Mouse (Mus musculus) forebrain, postnatal 0 days (tissue): ENCODE results near the gene C2cd4d. TPM values are rescaled to one million over a fixed set of nuclear protein-coding genes. Genes with fewer than 3 reads are reported as not detected.

Experiments
- ATAC-seq: fragments of 200-750 bp; cut with Nextera tagmentation; 2 replicates; pipeline ENCODE4 v1.8.0; 2017; ENCODE audit warnings: mild to moderate bottlenecking, moderate library complexity
- DNase-seq: peaks from one replicate; pipeline ENCODE4 v3.0.0-alpha.2; 2015
- H3K27ac ChIP-seq: fragments of 300-500 bp; sonication (generic); 2 replicates; pipeline ENCODE4 v1.5.1; 2014; ENCODE audit warnings: low read depth, mild to moderate bottlenecking, antibody characterized with exemption, low read length, moderate library complexity, mixed read lengths
- H3K27me3 ChIP-seq: fragments of 300-500 bp; sonication (generic); 2 replicates; pipeline ENCODE4 v1.6.1; 2014; ENCODE audit warnings: mild to moderate bottlenecking, low read length, mixed read lengths; ENCODE audit not compliant: insufficient read depth
- H3K36me3 ChIP-seq: fragments of 300-500 bp; sonication (generic); 2 replicates; pipeline ENCODE4 v1.6.1; 2014; ENCODE audit warnings: mild to moderate bottlenecking, moderate library complexity; ENCODE audit not compliant: insufficient read depth
- H3K4me1 ChIP-seq: fragments of 300-500 bp; sonication (generic); 2 replicates; pipeline ENCODE4 v1.6.1; 2014; ENCODE audit warnings: antibody characterized with exemption; ENCODE audit not compliant: insufficient read depth
- H3K4me2 ChIP-seq: fragments of 300-500 bp; sonication (generic); 2 replicates; pipeline ENCODE4 v1.6.1; 2014; ENCODE audit warnings: low read depth, mild to moderate bottlenecking, moderate library complexity
- H3K4me3 ChIP-seq: fragments of 300-500 bp; sonication (generic); 2 replicates; pipeline ENCODE4 v1.5.1; 2014; ENCODE audit warnings: low read depth, low read length, mixed read lengths
- H3K9ac ChIP-seq: fragments of 300-500 bp; sonication (generic); 2 replicates; pipeline ENCODE4 v1.6.1; 2014; ENCODE audit warnings: mild to moderate bottlenecking
- H3K9me3 ChIP-seq: fragments of 300-500 bp; sonication (generic); 2 replicates; pipeline ENCODE4 v1.6.1; 2016; ENCODE audit warnings: low read length
- CTCF ChIP-seq: sonication (generic); IDR thresholded peaks from 2 replicates; pipeline ENCODE4 v1.5.1; 2016; ENCODE audit warnings: antibody characterized with exemption, control low read depth, low read depth
- WGBS: fragments of 180-500 bp; shearing (Covaris S2); extraction: QIAGEN DNeasy Blood & Tissue Kit; methylation state at CpG from one replicate; pipeline ENCODE4 v1.1.7; 2014; 5-methylcytosine and 5-hydroxymethylcytosine counted together
- polyA plus RNA-seq: library from polyadenylated mRNA; unstranded; fragments of >200 nt; fragmentation: Nextera tagmentation; extraction: Ambion mirVana; gene quantifications from 2 replicates; pipeline ENCODE4 v1.2.1, GENCODE M21; 2015
- total RNA-seq: library from RNA; depleted of rRNA; stranded (reverse); fragments of >200 nt; gene quantifications from 2 replicates; pipeline ENCODE4 v1.2.3, GENCODE M21; 2014

The C2cd4d gene
- total and polyA plus RNA-seq, 2 experiments from 2014 or later: 1.7 to 3.0 TPM

DNA sequence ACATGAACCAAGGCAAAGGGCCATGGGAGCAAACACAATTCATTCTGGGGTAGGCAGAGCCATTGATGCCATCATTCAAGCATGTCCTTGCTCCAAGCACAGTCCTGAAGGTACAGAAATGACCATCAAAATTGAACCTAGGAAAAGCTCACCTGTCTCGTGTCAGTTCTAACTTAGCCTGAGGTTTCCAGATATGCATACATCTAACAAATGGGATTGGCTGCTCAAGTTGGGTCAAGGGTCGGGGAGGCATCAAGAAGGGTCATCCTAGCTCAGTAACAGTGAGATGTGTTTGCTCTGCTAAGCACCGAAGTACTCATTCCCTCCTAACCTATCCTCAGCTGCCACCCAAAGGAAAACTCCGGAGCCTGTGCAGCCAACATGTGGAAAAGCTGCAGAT is 34.6 kb downstream of the C2cd4d start:
- DNase-seq (no peak), ATAC-seq (no peak)
- TF ChIP-seq CTCF: no peak
- no peak overlapping the region for H3K4me2 ChIP-seq
- no peaks in the 10 kb centered on the region for H3K27me3 ChIP-seq
- no peaks in the 10 kb centered on the region for H3K9me3 ChIP-seq
- H3K27ac ChIP-seq: no peak overlapping the region
- no peak overlapping the region for H3K9ac ChIP-seq
- H3K4me1 ChIP-seq: 0 out of 2 replicates have a peak, but pooled peaks cover 5% of the 10 kb centered on the region
- no peaks in the 10 kb centered on the region for H3K36me3 ChIP-seq
- WGBS: 83% methylated on average over 4 of the region's 4 CpGs
- H3K4me3 ChIP-seq: no peak overlapping the region

DNA sequence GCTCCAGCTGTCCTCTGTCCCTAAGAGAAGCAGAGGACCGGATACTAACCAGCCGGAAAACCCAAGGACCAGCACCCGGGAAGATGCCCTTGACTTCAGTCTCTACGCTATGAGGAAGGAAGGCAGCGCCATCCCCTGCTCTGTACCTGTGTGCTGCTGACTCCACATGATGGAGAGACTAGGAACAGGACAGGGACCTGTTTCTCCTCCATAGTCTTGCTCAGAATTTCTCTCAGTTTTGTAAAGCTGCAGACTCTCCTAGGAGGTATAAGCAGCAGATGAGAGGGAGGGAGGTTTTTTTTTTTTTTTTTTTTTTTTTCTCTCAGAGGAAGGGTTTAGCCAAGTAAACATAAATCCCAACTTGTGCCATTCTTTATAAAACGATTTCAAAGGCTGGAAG is 36.0 kb downstream of the C2cd4d start, which contains the start of gene Lingo4:
Gene Lingo4, plus strand, starts transcription at position 301 of the 400 bp plus-strand sequence.
- Histone ChIP-seq H3K27ac (peak within 1 kb of the TSS; percentile 57; the same call in 1 of the 2 replicates), H3K9me3 (no peaks in the 10 kb centered on the region), H3K4me1 (0 out of 2 replicates have a peak, but pooled peaks cover 5% of the 10 kb centered on the region), H3K4me3 (peak within 1 kb of the TSS; percentile 38), H3K9ac (peak within 1 kb of the TSS; percentile 53), H3K36me3 (no peaks in the 10 kb centered on the region), H3K27me3 (no peaks in the 10 kb centered on the region), H3K4me2 (peak within 1 kb of the TSS; percentile 79)
- no peak for TF ChIP-seq CTCF
- 74% methylated on average over 6 of the region's 6 CpGs for WGBS
- no peak for ATAC-seq
- no peak for DNase-seq

- under 1% methylated on average over 20 of the region's 20 CpGs for WGBS
- H3K27ac ChIP-seq: peak overlapping the region; percentile 57; the same call in 1 of the 2 replicates
- peak overlapping the region; percentile 53 for H3K9ac ChIP-seq
- 0 out of 2 replicates have a peak, but pooled peaks cover 5% of the 10 kb centered on the region for H3K4me1 ChIP-seq
- no peaks in the 10 kb centered on the region for H3K36me3 ChIP-seq
- DNase-seq (peak; percentile 86), ATAC-seq (peak; percentile 98)
- H3K9me3 ChIP-seq: no peaks in the 10 kb centered on the region
- H3K4me2 ChIP-seq: peak overlapping the region; percentile 79
- H3K27me3 ChIP-seq: no peaks in the 10 kb centered on the region
- peak overlapping the region; percentile 38 for H3K4me3 ChIP-seq
- TF ChIP-seq CTCF: peak; percentile 57
Measured at GRCm38 (mm10) chr3:94398943-94399481, 36.8 kb downstream of the C2cd4d start.

GRCm38 (mm10) chr3:94399663-94400310 is 37.5 kb downstream of the C2cd4d start:
- Histone ChIP-seq H3K4me3 (peak overlapping the region; percentile 38), H3K36me3 (no peaks in the 10 kb centered on the region), H3K9ac (peak overlapping the region; percentile 53; the same call in 1 of the 2 replicates), H3K27ac (no peak overlapping the region), H3K27me3 (no peaks in the 10 kb centered on the region), H3K4me2 (peak overlapping the region; percentile 79), H3K4me1 (0 out of 2 replicates have a peak, but pooled peaks cover 5% of the 10 kb centered on the region), H3K9me3 (no peaks in the 10 kb centered on the region)
- no peak for TF ChIP-seq CTCF
- ATAC-seq (no peak), DNase-seq (peak; percentile 14)
- 13% methylated on average over 5 of the region's 5 CpGs for WGBS

- ATAC-seq (no peak), DNase-seq (no peak)
- Histone ChIP-seq H3K9me3 (no peaks in the 10 kb centered on the region), H3K27ac (no peak overlapping the region), H3K4me2 (no peak overlapping the region), H3K9ac (no peak overlapping the region), H3K36me3 (no peaks in the 10 kb centered on the region), H3K4me1 (0 out of 2 replicates have a peak, but pooled peaks cover 5% of the 10 kb centered on the region), H3K27me3 (no peaks in the 10 kb centered on the region), H3K4me3 (no peak overlapping the region)
- no peak for TF ChIP-seq CTCF
- 69% methylated on average over 8 of the region's 8 CpGs for WGBS
Measured at GRCm38 (mm10) chr3:94402451-94402850, 40.2 kb downstream of the C2cd4d start.

DNA sequence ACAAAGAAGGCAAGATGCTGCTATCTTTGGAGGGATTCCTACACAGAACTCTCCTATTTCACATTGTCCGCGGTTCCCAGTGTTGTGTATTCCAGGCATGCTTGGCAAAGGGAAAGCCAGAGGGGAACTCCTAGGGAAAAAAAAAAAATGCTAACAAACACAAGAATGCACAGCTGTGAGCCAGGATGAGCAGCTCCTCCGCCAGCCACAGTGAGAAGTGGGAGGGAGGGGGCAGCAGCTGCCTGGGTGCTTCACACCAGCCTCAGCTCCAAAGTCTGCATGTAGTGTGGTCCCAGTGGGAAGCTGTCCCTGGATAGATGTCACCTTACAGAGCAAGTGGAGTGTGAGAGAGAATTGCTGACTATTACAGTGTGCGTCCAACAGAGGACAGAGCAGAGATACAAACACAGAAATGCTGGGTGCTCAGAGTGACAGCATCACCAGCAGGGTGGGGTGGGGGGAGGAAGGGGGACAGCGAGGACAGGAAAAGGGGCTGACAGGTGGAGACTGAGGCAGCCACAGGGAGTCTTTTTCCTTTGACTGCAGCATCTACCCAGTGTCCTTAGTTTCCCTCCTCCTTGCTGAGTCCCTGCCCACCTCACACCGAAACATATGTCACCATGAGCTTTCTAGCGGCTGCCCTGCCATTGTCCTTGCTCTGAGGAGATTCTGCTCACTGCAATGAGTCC is 42.3 kb downstream of the C2cd4d start:
- 0 out of 2 replicates have a peak, but pooled peaks have one; percentile 19 for TF ChIP-seq CTCF
- H3K36me3 ChIP-seq: no peaks in the 10 kb centered on the region
- 0 out of 2 replicates have a peak, but pooled peaks cover 2% of the 10 kb centered on the region for H3K4me1 ChIP-seq
- H3K27me3 ChIP-seq: no peaks in the 10 kb centered on the region
- H3K4me2 ChIP-seq: no peak overlapping the region
- ATAC-seq: peak; percentile 80
- peak; percentile 38 for DNase-seq
- H3K4me3 ChIP-seq: no peak overlapping the region
- 23% methylated on average over 7 of the region's 7 CpGs for whole genome bisulfite sequencing
- H3K9ac ChIP-seq: no peak overlapping the region
- H3K27ac ChIP-seq: no peak overlapping the region
- H3K9me3 ChIP-seq: no peaks in the 10 kb centered on the region

DNA sequence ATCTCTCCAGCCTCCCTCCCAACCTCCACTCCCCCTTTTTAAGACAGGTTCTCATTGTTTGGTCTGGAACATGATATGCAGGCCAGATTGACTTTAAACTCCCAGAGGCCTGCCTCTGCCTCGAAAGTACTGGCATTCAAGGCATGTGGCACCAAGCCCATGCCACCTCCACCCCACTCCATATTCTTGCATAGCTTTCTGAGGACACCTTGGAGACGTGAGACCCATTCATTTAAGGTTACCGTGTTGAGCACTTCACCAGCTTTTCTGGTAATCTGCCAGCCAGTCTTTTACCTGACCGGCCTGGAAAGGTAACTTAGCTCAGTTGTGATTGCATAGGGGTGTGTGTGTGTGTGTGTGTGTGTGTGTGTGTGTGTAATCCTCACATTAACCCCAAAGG is 43.3 kb downstream of the C2cd4d start:
- no peak for DNase-seq
- TF ChIP-seq CTCF: no peak
- Histone ChIP-seq H3K9me3 (no peaks in the 10 kb centered on the region), H3K4me1 (no peaks in the 10 kb centered on the region), H3K36me3 (no peaks in the 10 kb centered on the region), H3K4me3 (no peak overlapping the region), H3K9ac (no peak overlapping the region), H3K4me2 (no peak overlapping the region), H3K27me3 (no peaks in the 10 kb centered on the region), H3K27ac (no peak overlapping the region)
- 70% methylated on average over 4 of the region's 4 CpGs for WGBS
- no peak for ATAC-seq
